Mouse (Mus musculus): ENCODE measurements around the gene Cep131. TPM values are rescaled to one million over a fixed set of nuclear protein-coding genes. Genes with fewer than 3 reads are reported as not detected.

The Cep131 gene
- polyA plus RNA-seq, 1 experiment from 2014 or later: 28.8 TPM

GRCm38 (mm10) chr11:120114488-120115215, 28.0 kb upstream of the Cep131 start:
- Histone ChIP-seq H3K9ac (no peak overlapping the region), H3K4me3 (no peak overlapping the region), H3K9me3 (replicated peaks) (no peaks in the 10 kb centered on the region), H3K27me3 (no peaks in the 10 kb centered on the region), H3K36me3 (ENCODE audit: poor library complexity, severe bottlenecking) (peaks cover 65% of the 10 kb centered on the region), H3K4me2 (no peak overlapping the region), H3K27ac (no peak overlapping the region), H3K4me1 (peaks cover 6% of the 10 kb centered on the region; the same call in 1 of the 2 replicates)
- ATAC-seq: no peak
- 97% methylated on average over 21 of the region's 21 CpGs for WGBS

- Histone ChIP-seq H3K4me1 (peaks cover 9% of the 10 kb centered on the region), H3K4me3 (no peak overlapping the region), H3K27me3 (no peaks in the 10 kb centered on the region), H3K36me3 (ENCODE audit: poor library complexity, severe bottlenecking) (peaks cover 71% of the 10 kb centered on the region), H3K9me3 (replicated peaks) (no peaks in the 10 kb centered on the region), H3K9ac (no peak overlapping the region), H3K27ac (no peak overlapping the region), H3K4me2 (no peak overlapping the region)
- no peak for ATAC-seq
- 91% methylated on average over 4 of the region's 4 CpGs for WGBS
Observed at GRCm38 (mm10) chr11:120112136-120112535, 25.5 kb upstream of the Cep131 start.

GRCm38 (mm10) chr11:120111033-120111432, 24.4 kb upstream of the Cep131 start:
- Histone ChIP-seq H3K4me1 (peaks cover 9% of the 10 kb centered on the region), H3K4me2 (no peak overlapping the region), H3K36me3 (ENCODE audit: poor library complexity, severe bottlenecking) (peaks cover 68% of the 10 kb centered on the region), H3K9me3 (replicated peaks) (no peaks in the 10 kb centered on the region), H3K27me3 (no peaks in the 10 kb centered on the region), H3K4me3 (no peak overlapping the region), H3K27ac (peak overlapping the region; percentile 2; the same call in 1 of the 2 replicates), H3K9ac (peak overlapping the region; percentile 30; the same call in 1 of the 2 replicates)
- no peak for ATAC-seq
- 2% methylated on average over 2 of the region's 2 CpGs for WGBS

- Histone ChIP-seq H3K27ac (no peak overlapping the region; the same call in 1 of the 2 replicates), H3K9me3 (replicated peaks) (no peaks in the 10 kb centered on the region), H3K27me3 (no peaks in the 10 kb centered on the region), H3K36me3 (ENCODE audit: poor library complexity, severe bottlenecking) (peaks cover 68% of the 10 kb centered on the region), H3K4me2 (no peak overlapping the region), H3K4me3 (no peak overlapping the region), H3K9ac (peak overlapping the region; percentile 30; the same call in 1 of the 2 replicates), H3K4me1 (peaks cover 9% of the 10 kb centered on the region)
- 72% methylated on average over 7 of the region's 7 CpGs for WGBS
- no peak for ATAC-seq
Observed at GRCm38 (mm10) chr11:120110554-120110953, 23.9 kb upstream of the Cep131 start.

- 66% methylated on average over 14 of the region's 14 CpGs for WGBS
- no peaks in the 10 kb centered on the region for H3K27me3 ChIP-seq
- no peak for ATAC-seq
- peaks cover 68% of the 10 kb centered on the region for H3K36me3 ChIP-seq (ENCODE audit: poor library complexity, severe bottlenecking)
- H3K4me2 ChIP-seq: no peak overlapping the region
- no peak overlapping the region for H3K9ac ChIP-seq
- no peak overlapping the region for H3K4me3 ChIP-seq
- H3K27ac ChIP-seq: peak overlapping the region; percentile 54; the same call in 1 of the 2 replicates
- H3K4me1 ChIP-seq: peaks cover 9% of the 10 kb centered on the region
- no peaks in the 10 kb centered on the region for H3K9me3 ChIP-seq (replicated peaks)
Observed at GRCm38 (mm10) chr11:120109558-120110210, 23.1 kb upstream of the Cep131 start.

- Histone ChIP-seq H3K4me1 (peaks cover 9% of the 10 kb centered on the region), H3K9me3 (replicated peaks) (no peaks in the 10 kb centered on the region), H3K36me3 (ENCODE audit: poor library complexity, severe bottlenecking) (peaks cover 71% of the 10 kb centered on the region), H3K27ac (no peak overlapping the region), H3K27me3 (no peaks in the 10 kb centered on the region), H3K4me2 (no peak overlapping the region), H3K9ac (no peak overlapping the region), H3K4me3 (no peak overlapping the region)
- no peak for ATAC-seq
- 87% methylated on average over 9 of the region's 9 CpGs for WGBS
Observed at GRCm38 (mm10) chr11:120107796-120108195, 21.2 kb upstream of the Cep131 start.

GRCm38 (mm10) chr11:120107026-120107425, 20.4 kb upstream of the Cep131 start:
- WGBS: 84% methylated on average over 2 of the region's 2 CpGs
- Histone ChIP-seq H3K27ac (no peak overlapping the region), H3K9me3 (replicated peaks) (no peaks in the 10 kb centered on the region), H3K4me3 (no peak overlapping the region), H3K4me2 (no peak overlapping the region), H3K27me3 (no peaks in the 10 kb centered on the region), H3K4me1 (peaks cover 9% of the 10 kb centered on the region), H3K36me3 (ENCODE audit: poor library complexity, severe bottlenecking) (peaks cover 65% of the 10 kb centered on the region), H3K9ac (no peak overlapping the region)
- no peak for ATAC-seq

- Histone ChIP-seq H3K27ac (no peak overlapping the region), H3K27me3 (no peaks in the 10 kb centered on the region), H3K9me3 (replicated peaks) (no peaks in the 10 kb centered on the region), H3K9ac (no peak overlapping the region), H3K4me1 (peaks cover 17% of the 10 kb centered on the region), H3K36me3 (ENCODE audit: poor library complexity, severe bottlenecking) (peaks cover 49% of the 10 kb centered on the region), H3K4me2 (no peak overlapping the region), H3K4me3 (no peak overlapping the region)
- ATAC-seq: no peak
- WGBS: 94% methylated on average over 3 of the region's 3 CpGs
Observed at GRCm38 (mm10) chr11:120103431-120103997, 16.9 kb upstream of the Cep131 start.

GRCm38 (mm10) chr11:120101036-120101435, 14.4 kb upstream of the Cep131 start:
- Histone ChIP-seq H3K4me1 (peaks cover 28% of the 10 kb centered on the region), H3K9ac (no peak overlapping the region), H3K36me3 (ENCODE audit: poor library complexity, severe bottlenecking) (peaks cover 38% of the 10 kb centered on the region), H3K27me3 (no peaks in the 10 kb centered on the region), H3K4me2 (no peak overlapping the region), H3K4me3 (no peak overlapping the region), H3K9me3 (replicated peaks) (no peaks in the 10 kb centered on the region), H3K27ac (0 out of 2 replicates have a peak overlapping the region, but pooled peaks have one; percentile 27)
- ATAC-seq: no peak
- 4% methylated on average over 3 of the region's 3 CpGs for WGBS

GRCm38 (mm10) chr11:120098588-120099511, 12.2 kb upstream of the Cep131 start, which contains the start of the genes Tepsin and Ndufaf8:
Gene Tepsin (minus strand): TSS chr11:120098731.
Gene Ndufaf8 (plus strand): TSS chr11:120098928.
- H3K27ac ChIP-seq: peak within 1 kb of the TSS; percentile 86
- H3K36me3 ChIP-seq (ENCODE audit: poor library complexity, severe bottlenecking): peaks cover 37% of the 10 kb centered on the region
- under 1% methylated on average over 77 of the region's 77 CpGs for WGBS
- no peaks in the 10 kb centered on the region for H3K27me3 ChIP-seq
- peak within 1 kb of the TSS; percentile 88 for H3K9ac ChIP-seq
- H3K4me3 ChIP-seq: peak within 1 kb of the TSS; percentile 75
- H3K4me2 ChIP-seq: peak within 1 kb of the TSS; percentile 92
- H3K9me3 ChIP-seq (replicated peaks): no peaks in the 10 kb centered on the region
- ATAC-seq: peak; percentile 98
- H3K4me1 ChIP-seq: peaks cover 28% of the 10 kb centered on the region

GRCm38 (mm10) chr11:120092817-120093591, 6.4 kb upstream of the Cep131 start:
- Histone ChIP-seq H3K36me3 (ENCODE audit: poor library complexity, severe bottlenecking) (peaks cover 64% of the 10 kb centered on the region), H3K9me3 (replicated peaks) (no peaks in the 10 kb centered on the region), H3K27ac (no peak overlapping the region), H3K27me3 (no peaks in the 10 kb centered on the region), H3K4me3 (no peak overlapping the region), H3K4me1 (peaks cover 8% of the 10 kb centered on the region), H3K9ac (no peak overlapping the region), H3K4me2 (no peak overlapping the region)
- WGBS: 79% methylated on average over 23 of the region's 23 CpGs
- no peak for ATAC-seq
